Mouse (Mus musculus) layer of hippocampus, adult 2 months (tissue): ENCODE measurements at regions not wholly inside any gene's neighbourhood (a gene's known extent, or its start where the extent isn't known, plus 50 kb on each side); places are given as distances from the start of the nearest gene placed in this dataset.
A peak's percentile ranks its signal among the peaks of the same experiment; 100 is the strongest.

Source experiments
- DNase-seq, 2 experiments: peaks; one replicate each; pipeline ENCODE4 v3.0.0; 2022; ENCODE audit warnings: low spot score in 2 of 2
- H3K27ac ChIP-seq: fragments of 200-600 bp; 2 replicates; pipeline ENCODE4 v1.8.1; 2022
- H3K4me3 ChIP-seq: fragments of 200-600 bp; 2 replicates; pipeline ENCODE4 v1.8.1; 2022; ENCODE audit warnings: mild to moderate bottlenecking
- CTCF ChIP-seq: fragments of 200-600 bp; conservative IDR thresholded peaks from 2 replicates; pipeline ENCODE4 v1.8.1; 2022; ENCODE audit warnings: antibody characterized with exemption, mild to moderate bottlenecking, moderate library complexity

DNA sequence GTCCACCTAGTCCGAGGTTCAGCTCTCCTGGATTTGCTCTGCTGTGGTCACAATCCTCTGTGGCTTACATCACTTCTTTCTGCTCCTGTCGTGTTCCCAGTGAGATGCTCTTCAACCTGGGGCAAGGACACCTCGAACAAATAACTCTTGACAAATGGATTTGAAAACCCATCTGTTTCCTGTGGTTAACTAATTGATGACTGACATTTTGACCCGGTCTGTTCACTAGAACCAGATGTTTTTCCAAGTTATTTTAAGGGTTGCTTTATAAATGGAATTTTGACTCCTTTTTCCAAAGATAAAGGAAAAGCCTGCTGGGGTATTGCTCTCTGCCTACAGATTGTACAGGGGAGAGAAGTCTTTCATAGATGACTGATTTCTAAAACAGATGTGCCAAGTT lies 326.4 kb downstream of the Vps13c start:
- Histone ChIP-seq H3K27ac (no peak overlapping the region), H3K4me3 (no peak overlapping the region)
- no peak for TF ChIP-seq CTCF
- DNase-seq = no peak

GRCm38 (mm10) chr9:68188921-68189320 lies 348.7 kb downstream of the Vps13c start:
- no peak for TF ChIP-seq CTCF
- DNase-seq = no peak
- Histone ChIP-seq H3K27ac (no peak overlapping the region), H3K4me3 (no peak overlapping the region)

DNA sequence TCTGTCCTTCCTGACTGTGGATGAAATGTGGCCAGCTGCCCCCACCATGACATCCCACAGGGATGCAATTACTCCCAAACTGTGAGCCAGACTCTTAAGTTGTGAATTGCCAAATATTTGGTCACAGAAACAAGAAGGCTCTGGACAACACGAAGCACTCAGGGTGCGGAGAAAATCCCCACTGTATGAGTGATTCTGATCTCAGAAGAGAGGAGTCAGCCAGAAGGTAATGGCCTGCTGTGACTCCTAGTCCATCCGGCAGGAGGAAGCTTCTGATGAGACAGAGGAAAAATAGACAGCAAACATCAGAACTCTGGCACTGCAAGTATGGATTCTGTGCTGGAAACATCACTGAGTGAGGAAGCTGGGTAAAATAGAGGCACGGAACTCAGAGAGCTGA lies 359.6 kb downstream of the Vps13c start:
- no peak for DNase-seq
- TF ChIP-seq CTCF = no peak
- Histone ChIP-seq H3K27ac (no peak overlapping the region), H3K4me3 (no peak overlapping the region)

DNA sequence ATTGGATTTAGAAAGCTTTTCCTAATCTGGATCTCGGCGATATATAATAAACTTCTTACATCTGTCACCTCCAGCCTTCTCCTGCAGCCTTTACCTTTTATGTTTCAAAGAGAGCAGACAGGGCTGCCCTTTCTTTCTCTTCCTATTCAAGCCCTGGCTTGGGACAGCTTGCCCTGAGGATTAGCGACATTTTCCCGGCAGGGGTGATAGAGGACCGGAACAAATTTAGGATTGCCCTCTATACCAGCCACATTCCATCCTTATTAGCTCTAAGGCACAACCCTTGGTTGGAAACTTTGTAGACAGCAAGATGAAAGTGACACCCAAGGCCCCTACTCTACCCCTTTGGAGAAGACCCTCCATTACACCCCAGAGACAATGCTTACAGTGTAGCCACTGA lies 360.8 kb downstream of the Vps13c start:
- no peak for DNase-seq
- Histone ChIP-seq H3K27ac (no peak overlapping the region), H3K4me3 (no peak overlapping the region)
- TF ChIP-seq CTCF = no peak

- Histone ChIP-seq H3K4me3 (no peak overlapping the region), H3K27ac (no peak overlapping the region)
- no peak for DNase-seq
- no peak for TF ChIP-seq CTCF
Observed at GRCm38 (mm10) chr9:68225694-68226093, 385.5 kb downstream of the Vps13c start.

GRCm38 (mm10) chr9:68231131-68231530 lies 390.9 kb downstream of the Vps13c start:
- Histone ChIP-seq H3K4me3 (no peak overlapping the region), H3K27ac (no peak overlapping the region)
- no peak for TF ChIP-seq CTCF
- DNase-seq = no peak

GRCm38 (mm10) chr9:68234979-68235649 lies 394.9 kb downstream of the Vps13c start:
- Histone ChIP-seq H3K4me3 (no peak overlapping the region), H3K27ac (no peak overlapping the region)
- no peak for TF ChIP-seq CTCF
- DNase-seq = no peak

DNA sequence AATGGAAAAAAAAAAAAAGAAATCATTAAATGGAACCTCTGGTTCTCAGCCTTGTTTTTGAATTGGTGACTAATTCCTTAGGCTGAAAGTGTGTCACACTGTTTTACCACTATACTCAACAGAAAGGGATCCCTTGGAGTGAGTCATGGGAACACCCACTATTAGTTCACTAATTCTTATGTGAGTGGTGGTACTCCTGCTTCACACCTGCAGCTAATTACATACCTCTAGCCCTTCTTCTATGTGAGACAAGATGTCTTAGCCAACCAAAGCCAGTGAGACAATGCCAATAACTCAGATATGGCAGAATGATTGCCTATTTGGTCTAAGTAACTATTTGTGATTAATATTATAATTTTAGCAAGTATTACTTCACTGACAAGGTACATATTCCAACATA lies 398.9 kb downstream of the Vps13c start:
- no peak for TF ChIP-seq CTCF
- H3K27ac ChIP-seq = peak overlapping the region; percentile 58; the same call in 1 of the 2 replicates
- no peak for DNase-seq
- H3K4me3 ChIP-seq = no peak overlapping the region

GRCm38 (mm10) chr9:68239551-68239950 lies 399.4 kb downstream of the Vps13c start:
- no peak for TF ChIP-seq CTCF
- no peak overlapping the region for H3K4me3 ChIP-seq
- peak overlapping the region; percentile 69; the same call in 1 of the 2 replicates for H3K27ac ChIP-seq
- peak in 1 of 2 experiments; percentile 29 for DNase-seq

GRCm38 (mm10) chr9:68250011-68250410 lies 403.6 kb upstream of the Rora start:
- no peak for DNase-seq
- Histone ChIP-seq H3K4me3 (no peak overlapping the region), H3K27ac (no peak overlapping the region)
- no peak for TF ChIP-seq CTCF

DNA sequence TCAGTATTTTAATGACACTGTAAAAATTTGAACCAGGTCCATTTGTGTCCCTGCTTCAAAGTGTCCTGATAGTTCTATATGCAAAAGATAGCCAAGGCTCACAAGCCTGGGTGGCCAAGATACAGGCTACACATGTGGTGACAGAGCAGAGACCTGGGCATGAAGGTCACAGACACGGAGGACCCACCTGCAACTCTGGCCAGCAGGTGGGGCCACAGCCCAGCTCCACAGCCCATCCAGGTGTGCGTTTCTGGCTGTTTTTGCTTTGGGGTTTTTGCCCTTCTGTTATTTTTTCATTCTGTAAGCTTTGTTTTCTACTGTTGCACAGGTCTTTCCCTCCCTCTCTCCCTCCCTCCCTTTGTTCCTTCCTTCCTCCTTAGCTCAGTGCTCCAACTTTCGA lies 399.4 kb upstream of the Rora start:
- peak; percentile 52 for TF ChIP-seq CTCF
- Histone ChIP-seq H3K4me3 (no peak overlapping the region), H3K27ac (no peak overlapping the region)
- no peak for DNase-seq

- Histone ChIP-seq H3K4me3 (peak overlapping the region; percentile 41), H3K27ac (no peak overlapping the region)
- no peak for TF ChIP-seq CTCF
- peak in 1 of 2 experiments; percentile 9 for DNase-seq
Observed at GRCm38 (mm10) chr9:68268551-68268950, 385.0 kb upstream of the Rora start.

GRCm38 (mm10) chr9:68302232-68302925 lies 351.2 kb upstream of the Rora start:
- Histone ChIP-seq H3K27ac (no peak overlapping the region), H3K4me3 (no peak overlapping the region)
- no peak for DNase-seq
- TF ChIP-seq CTCF = no peak

GRCm38 (mm10) chr9:68330721-68331120 lies 322.9 kb upstream of the Rora start:
- Histone ChIP-seq H3K4me3 (no peak overlapping the region), H3K27ac (no peak overlapping the region)
- DNase-seq = no peak
- no peak for TF ChIP-seq CTCF
